Mouse (Mus musculus) adrenal gland, adult 8-10 months (tissue): ENCODE data around the gene Rps16. TPM values are rescaled to one million over a fixed set of nuclear protein-coding genes. Genes with fewer than 3 reads are reported as not detected.

Experiments
- DNase-seq: peaks from one replicate; pipeline ENCODE4 v3.0.0; 2022
- total RNA-seq, 4 experiments: library from RNA; stranded (reverse); gene quantifications; 2 replicates each; pipeline ENCODE4 v1.2.4; 2022

Gene Rps16
- total RNA-seq, 4 experiments from 2014 or later: 948 to 1,196 (median 1,106) TPM

DNA sequence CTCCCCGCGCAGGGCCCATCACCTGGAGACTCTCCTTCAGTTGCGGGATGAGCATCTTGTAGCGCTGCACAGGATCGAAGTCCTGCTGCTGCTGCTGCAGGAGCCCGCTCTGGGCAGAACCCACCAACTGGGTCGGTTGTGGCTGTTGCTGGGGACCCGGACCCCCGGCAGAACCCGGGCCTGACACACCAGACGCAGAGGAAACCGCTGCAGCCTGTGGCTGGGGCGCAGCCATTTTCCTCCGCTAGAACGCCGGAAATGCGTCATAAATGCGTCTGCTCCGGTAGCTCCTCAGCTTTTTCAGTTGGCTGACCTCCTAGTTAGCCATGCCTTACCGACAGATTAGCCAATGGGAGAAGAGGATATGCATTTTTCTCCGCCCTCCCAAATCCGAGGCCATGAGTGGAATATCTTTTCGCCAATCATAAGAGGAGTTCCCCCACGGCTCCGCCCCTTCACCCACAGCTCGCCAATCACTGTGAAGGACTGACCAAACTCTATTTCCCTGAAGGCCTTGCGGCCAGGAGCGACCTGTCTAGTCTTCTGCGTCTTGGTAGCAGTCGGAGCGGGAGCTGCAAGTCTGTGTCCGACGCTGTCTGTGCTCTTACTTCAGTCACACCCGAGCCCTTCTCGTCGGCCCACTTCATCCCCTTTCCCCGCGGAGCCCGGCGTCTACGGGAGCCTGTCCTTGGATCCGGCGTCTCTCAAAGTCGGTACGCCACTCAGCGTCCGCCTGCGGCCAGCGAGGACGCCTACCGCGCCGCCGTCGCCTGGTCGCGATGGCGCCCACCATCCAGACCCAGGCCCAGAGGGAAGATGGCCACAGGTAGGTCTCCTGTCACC lies 42.2 kb downstream of the Rps16 start, which contains the start of the genes Med29 and Paf1:
Gene Med29, minus strand, starts transcription at position 280 of the 843 bp plus-strand sequence.
Gene Paf1, plus strand, starts transcription at position 523 of the 843 bp plus-strand sequence.
- peak; percentile 98 for DNase-seq

DNA sequence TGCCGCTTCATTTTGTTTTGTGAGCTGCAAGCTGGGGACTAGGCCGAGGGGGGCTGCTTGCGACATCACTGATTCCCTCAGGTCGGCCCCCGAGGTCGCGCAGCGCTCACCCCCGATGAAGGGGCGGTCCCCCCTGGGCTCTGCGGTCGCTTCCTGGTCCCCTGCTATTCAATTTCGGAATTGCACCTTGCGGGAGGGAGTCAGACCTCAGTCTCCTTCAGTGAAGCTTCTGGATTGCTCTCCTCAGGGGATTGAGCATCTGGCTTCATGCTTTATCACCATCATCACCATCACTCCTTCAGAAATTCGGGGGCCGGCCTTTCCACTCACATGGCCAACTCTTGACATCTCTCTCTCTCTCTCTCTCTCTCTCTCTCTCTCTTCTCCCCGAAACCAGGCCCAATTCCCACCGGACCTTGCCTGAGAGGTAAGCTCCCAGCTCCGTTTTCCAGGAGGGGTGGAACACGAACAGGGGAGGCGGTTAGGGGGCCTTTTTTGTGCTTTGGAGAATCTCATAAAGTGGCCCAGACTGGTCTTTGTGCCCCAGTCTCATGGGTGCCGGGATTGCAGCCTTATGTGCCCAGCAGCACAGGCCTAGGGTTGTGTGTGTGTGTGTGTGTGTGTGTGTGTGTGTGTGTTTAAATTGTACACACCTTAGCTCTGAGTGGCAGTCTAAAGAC lies 43.0 kb downstream of the Rps16 start:
- no peak for DNase-seq

GRCm38 (mm10) chr7:28395425-28395824 lies 45.0 kb downstream of the Rps16 start:
- DNase-seq: no peak

DNA sequence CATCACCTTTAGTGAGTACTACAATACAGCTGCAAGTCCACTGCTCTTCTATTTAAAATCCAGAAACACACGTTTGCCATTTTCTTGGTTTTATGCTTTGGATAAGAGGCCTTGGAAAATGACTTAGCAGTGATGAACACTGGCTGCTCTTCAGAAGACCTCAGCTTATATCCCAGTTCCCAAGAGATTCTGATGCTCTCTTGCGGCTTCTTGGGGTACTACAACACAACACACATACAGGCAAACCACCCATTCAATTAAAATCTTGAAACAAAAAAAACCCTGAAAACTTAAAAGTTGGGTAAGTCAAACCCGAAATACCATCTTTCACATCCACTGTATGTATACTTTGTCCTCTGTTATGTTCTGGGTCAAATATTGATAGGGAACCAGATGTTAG lies 47.5 kb downstream of the Rps16 start:
- DNase-seq: no peak

DNA sequence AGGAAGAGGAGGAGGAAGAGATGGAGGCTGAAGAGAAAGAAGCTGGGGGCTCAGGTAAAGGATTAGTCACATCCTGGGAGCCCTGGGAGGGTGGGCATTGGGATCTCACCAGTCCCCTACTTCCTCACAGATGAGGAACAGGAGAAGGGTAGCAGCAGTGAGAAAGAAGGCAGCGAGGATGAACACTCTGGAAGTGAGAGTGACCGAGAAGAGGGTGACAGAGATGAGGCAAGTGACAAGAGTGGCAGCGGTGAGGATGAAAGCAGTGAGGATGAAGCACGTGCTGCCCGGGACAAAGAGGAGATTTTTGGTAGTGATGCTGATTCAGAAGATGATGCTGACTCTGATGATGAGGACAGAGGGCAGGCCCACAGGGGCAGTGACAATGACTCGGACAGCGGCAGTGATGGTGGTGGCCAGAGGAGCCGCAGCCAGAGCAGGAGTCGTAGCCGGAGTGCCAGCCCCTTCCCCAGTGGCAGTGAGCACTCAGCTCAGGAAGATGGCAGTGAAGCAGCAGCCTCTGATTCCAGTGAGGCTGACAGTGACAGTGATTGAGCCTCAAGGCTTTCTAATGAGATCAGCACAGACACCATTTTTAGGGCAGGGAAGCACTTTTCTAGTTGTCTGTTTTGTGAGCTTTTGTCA lies 48.4 kb downstream of the Rps16 start:
- DNase-seq: no peak

GRCm38 (mm10) chr7:28401030-28401429 lies 50.6 kb downstream of the Rps16 start:
- DNase-seq: no peak

GRCm38 (mm10) chr7:28401942-28402341 lies 51.5 kb downstream of the Rps16 start:
- DNase-seq: no peak

Other genes starting within 250 kb of the Rps16 start
- gene 9530053A07Rik, start 221.2 kb upstream of the Rps16 start, total RNA-seq: not detected
- gene Fbl, start 180.9 kb upstream of the Rps16 start, total RNA-seq: 100 to 1,000 TPM in 1 of 4 experiments, 10 to 100 TPM in 3; 80.8 to 102 (median 88.7) TPM
- gene Dyrk1b, start 171.2 kb upstream of the Rps16 start, total RNA-seq: 10 to 100 TPM; 29.4 to 35.8 (median 34.7) TPM
- 10 to 100 TPM; 22.6 to 28.2 (median 24.6) TPM for gene Eid2, start 82.8 kb upstream of the Rps16 start, total RNA-seq
- gene Eid2b, start 72.9 kb upstream of the Rps16 start, total RNA-seq: 10 to 100 TPM; 17.2 to 19.9 (median 18.7) TPM
- gene Selenov, start 59.5 kb upstream of the Rps16 start, total RNA-seq: under 1 TPM in 1 of 4 experiments, not detected in 3; 0.28 TPM
- gene Dll3, start 48.4 kb upstream of the Rps16 start, total RNA-seq: under 1 TPM; 0.14 to 0.62 (median 0.40) TPM
- gene Timm50, start 38.6 kb upstream of the Rps16 start, total RNA-seq: 10 to 100 TPM; 68.5 to 83.7 (median 71.2) TPM
- gene Supt5, start 11.9 kb upstream of the Rps16 start, total RNA-seq: 100 to 1,000 TPM; 135 to 251 (median 169) TPM
- 10 to 100 TPM; 13.6 to 28.9 (median 20.9) TPM for gene Plekhg2, start 21.9 kb downstream of the Rps16 start, total RNA-seq
- 10 to 100 TPM; 12.8 to 33.6 (median 21.5) TPM for gene Zfp36, start 29.6 kb downstream of the Rps16 start, total RNA-seq
- 10 to 100 TPM; 24.5 to 44.1 (median 29.5) TPM for gene Med29, start 42.1 kb downstream of the Rps16 start, total RNA-seq
- 100 to 1,000 TPM in 1 of 4 experiments, 10 to 100 TPM in 3; 61.6 to 102 (median 87.9) TPM for gene Paf1, start 42.3 kb downstream of the Rps16 start, total RNA-seq
- 10 to 100 TPM in 2 of 4 experiments, 1 to 10 TPM in 2; 7.5 to 13.5 (median 11.3) TPM for gene Gmfg, start 86.8 kb downstream of the Rps16 start, total RNA-seq
- gene Lrfn1, start 101.3 kb downstream of the Rps16 start, total RNA-seq: 10 to 100 TPM; 19.3 to 27.7 (median 24.5) TPM
- gene Ifnl2, start 159.8 kb downstream of the Rps16 start, total RNA-seq: under 1 TPM in 1 of 4 experiments, not detected in 3; 0.46 TPM
- not detected for gene Ifnl3, start 172.2 kb downstream of the Rps16 start, total RNA-seq
- not detected for gene Sycn, start 190.2 kb downstream of the Rps16 start, total RNA-seq
- gene Nccrp1, start 196.6 kb downstream of the Rps16 start, total RNA-seq: not detected
- 10 to 100 TPM; 62.4 to 83.9 (median 73.4) TPM for gene Samd4b, start 247.5 kb downstream of the Rps16 start, total RNA-seq
- gene Pak4, start 247.5 kb downstream of the Rps16 start, total RNA-seq: 10 to 100 TPM; 28.5 to 37.2 (median 34.0) TPM